Mouse (Mus musculus): ENCODE data around the gene Nup210l. TPM values are rescaled to one million over a fixed set of nuclear protein-coding genes. Genes with fewer than 3 reads are reported as not detected.

The Nup210l gene
- polyA plus RNA-seq, 1 experiment from 2014 or later = 0.76 TPM

GRCm38 (mm10) chr3:90078224-90078623 is 25.7 kb upstream of the Nup210l start:
- H3K4me3 ChIP-seq (ENCODE audit: low read length) = no peak overlapping the region
- WGBS = 46% methylated on average over 5 of the region's 5 CpGs

GRCm38 (mm10) chr3:90079133-90079762 is 24.7 kb upstream of the Nup210l start:
- Histone ChIP-seq H3K4me2 (replicated peaks; ENCODE audit: low read depth, low read length) (peak overlapping the region; percentile 49), H3K27me3 (ENCODE audit: control insufficient read depth, insufficient read depth, low read length) (no peaks in the 10 kb centered on the region), H3K36me3 (ENCODE audit: control insufficient read depth, insufficient read depth, low read length) (no peaks in the 10 kb centered on the region; the same call in 1 of the 2 replicates), H3K4me3 (ENCODE audit: low read length) (peak overlapping the region; percentile 83), H3K27ac (ENCODE audit: low read depth, low read length) (peak overlapping the region; percentile 96), H3K4me1 (ENCODE audit: control insufficient read depth, insufficient read depth, low read length) (peaks cover 44% of the 10 kb centered on the region), H3K9me3 (ENCODE audit: control insufficient read depth, low read length) (no peaks in the 10 kb centered on the region), H3K9ac (ENCODE audit: low read depth, low read length) (peak overlapping the region; percentile 83)
- peak; percentile 96 for ATAC-seq (ENCODE audit: low FRiP score, low TSS enrichment)
- WGBS = 0% methylated on average over 30 of the region's 33 CpGs

More at GRCm38 (mm10) chr3:90078224-90078623, 25.7 kb upstream of the Nup210l start:
- Histone ChIP-seq H3K27ac (ENCODE audit: low read depth, low read length) (no peak overlapping the region), H3K9ac (ENCODE audit: low read depth, low read length) (no peak overlapping the region), H3K9me3 (ENCODE audit: control insufficient read depth, low read length) (no peaks in the 10 kb centered on the region), H3K4me1 (ENCODE audit: control insufficient read depth, insufficient read depth, low read length) (peaks cover 34% of the 10 kb centered on the region), H3K4me2 (replicated peaks; ENCODE audit: low read depth, low read length) (no peak overlapping the region), H3K27me3 (ENCODE audit: control insufficient read depth, insufficient read depth, low read length) (no peaks in the 10 kb centered on the region), H3K36me3 (ENCODE audit: control insufficient read depth, insufficient read depth, low read length) (no peaks in the 10 kb centered on the region; the same call in 1 of the 2 replicates)
- ATAC-seq (ENCODE audit: low FRiP score, low TSS enrichment) = no peak

- H3K9ac ChIP-seq (ENCODE audit: low read depth, low read length) = peak overlapping the region; percentile 83
- WGBS = under 1% methylated on average over 51 of the region's 53 CpGs
- ATAC-seq (ENCODE audit: low FRiP score, low TSS enrichment) = peak; percentile 69
- H3K4me3 ChIP-seq (ENCODE audit: low read length) = peak overlapping the region; percentile 83
- H3K27me3 ChIP-seq (ENCODE audit: control insufficient read depth, insufficient read depth, low read length) = no peaks in the 10 kb centered on the region
- H3K36me3 ChIP-seq (ENCODE audit: control insufficient read depth, insufficient read depth, low read length) = no peaks in the 10 kb centered on the region; the same call in 1 of the 2 replicates
- H3K4me2 ChIP-seq (replicated peaks; ENCODE audit: low read depth, low read length) = peak overlapping the region; percentile 49
- H3K27ac ChIP-seq (ENCODE audit: low read depth, low read length) = peak overlapping the region; percentile 96
- no peaks in the 10 kb centered on the region for H3K9me3 ChIP-seq (ENCODE audit: control insufficient read depth, low read length)
- peaks cover 46% of the 10 kb centered on the region for H3K4me1 ChIP-seq (ENCODE audit: control insufficient read depth, insufficient read depth, low read length)
Observed at GRCm38 (mm10) chr3:90079763-90080497, 24.0 kb upstream of the Nup210l start.

DNA sequence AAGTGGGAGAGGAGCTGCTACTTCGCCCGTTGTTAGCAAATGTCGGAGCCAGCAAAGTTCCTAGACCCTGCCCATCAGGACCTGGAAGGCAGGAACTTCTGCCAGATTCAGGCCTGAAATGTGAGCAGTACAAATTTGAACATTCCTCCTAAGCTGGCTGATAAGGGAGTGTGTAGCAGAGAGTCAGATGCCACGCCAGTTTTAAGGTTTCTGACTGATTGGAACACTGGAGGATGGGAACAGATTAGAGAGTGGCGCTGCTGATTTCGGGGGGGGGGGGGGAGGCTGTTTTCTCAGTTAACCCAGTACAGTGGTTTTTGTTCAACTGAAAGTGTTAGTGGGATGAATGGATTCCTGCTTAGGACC is 23.5 kb upstream of the Nup210l start:
- 1% methylated on average over 6 of the region's 6 CpGs for WGBS
- Histone ChIP-seq H3K36me3 (ENCODE audit: control insufficient read depth, insufficient read depth, low read length) (no peaks in the 10 kb centered on the region; the same call in 1 of the 2 replicates), H3K27me3 (ENCODE audit: control insufficient read depth, insufficient read depth, low read length) (no peaks in the 10 kb centered on the region), H3K9ac (ENCODE audit: low read depth, low read length) (peak overlapping the region; percentile 83), H3K4me3 (ENCODE audit: low read length) (peak overlapping the region; percentile 83), H3K9me3 (ENCODE audit: control insufficient read depth, low read length) (no peaks in the 10 kb centered on the region), H3K4me1 (ENCODE audit: control insufficient read depth, insufficient read depth, low read length) (peaks cover 46% of the 10 kb centered on the region), H3K4me2 (replicated peaks; ENCODE audit: low read depth, low read length) (peak overlapping the region; percentile 49), H3K27ac (ENCODE audit: low read depth, low read length) (peak overlapping the region; percentile 96)
- no peak for ATAC-seq (ENCODE audit: low FRiP score, low TSS enrichment)

DNA sequence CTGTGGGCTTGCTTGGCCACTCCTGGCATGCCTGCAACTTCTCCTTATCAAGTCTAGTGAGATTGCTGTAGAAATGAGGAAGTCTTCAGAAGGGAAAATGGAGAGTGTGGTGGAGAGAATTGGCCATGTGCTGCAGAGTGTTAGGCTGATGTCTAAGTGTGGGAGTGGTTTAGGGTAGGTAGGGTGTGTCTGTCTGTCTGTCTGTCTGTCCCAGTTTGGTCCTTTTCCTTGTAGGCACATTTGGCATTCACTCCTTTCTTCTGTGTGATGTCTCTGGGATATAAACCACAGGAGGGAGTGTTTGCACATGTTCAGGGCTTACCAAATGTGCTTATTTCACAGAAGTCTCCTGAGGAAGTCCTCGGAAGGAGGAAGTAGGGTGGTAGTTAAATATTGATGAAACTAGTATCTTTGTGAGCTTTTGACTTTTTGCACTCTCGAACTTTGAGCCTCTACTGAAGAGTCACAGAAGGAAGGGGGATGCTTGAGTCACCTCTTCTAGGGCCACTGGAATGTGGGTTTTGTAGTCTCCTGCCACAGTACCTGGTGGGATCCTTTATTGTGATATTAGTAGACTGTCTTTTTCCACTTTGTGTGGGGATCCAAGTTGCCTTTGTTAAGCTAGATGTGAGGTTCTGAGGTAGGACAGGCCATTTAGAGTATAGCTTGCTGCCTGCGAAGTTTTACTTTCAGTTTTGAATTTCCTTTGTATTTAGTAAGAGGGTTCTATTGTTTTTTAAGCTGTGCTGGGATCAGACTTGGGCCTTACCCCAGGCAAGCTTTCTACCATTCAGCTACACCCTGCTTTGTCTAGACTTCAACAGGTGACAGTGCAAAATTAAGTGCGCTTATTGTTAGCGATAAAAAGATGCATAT is 22.3 kb upstream of the Nup210l start:
- peak overlapping the region; percentile 46; the same call in 1 of the 2 replicates for H3K9ac ChIP-seq (ENCODE audit: low read depth, low read length)
- peaks cover 8% of the 10 kb centered on the region; the same call in 1 of the 2 replicates for H3K36me3 ChIP-seq (ENCODE audit: control insufficient read depth, insufficient read depth, low read length)
- peaks cover 46% of the 10 kb centered on the region for H3K4me1 ChIP-seq (ENCODE audit: control insufficient read depth, insufficient read depth, low read length)
- ATAC-seq (ENCODE audit: low FRiP score, low TSS enrichment) = no peak
- peak overlapping the region; percentile 49 for H3K4me2 ChIP-seq (replicated peaks; ENCODE audit: low read depth, low read length)
- H3K27ac ChIP-seq (ENCODE audit: low read depth, low read length) = peak overlapping the region; percentile 53
- WGBS = 71% methylated on average over 5 of the region's 5 CpGs
- H3K27me3 ChIP-seq (ENCODE audit: control insufficient read depth, insufficient read depth, low read length) = no peaks in the 10 kb centered on the region
- H3K4me3 ChIP-seq (ENCODE audit: low read length) = peak overlapping the region; percentile 83; the same call in 1 of the 2 replicates
- no peaks in the 10 kb centered on the region for H3K9me3 ChIP-seq (ENCODE audit: control insufficient read depth, low read length)

GRCm38 (mm10) chr3:90083034-90083433 is 20.9 kb upstream of the Nup210l start:
- peaks cover 23% of the 10 kb centered on the region for H3K36me3 ChIP-seq (ENCODE audit: control insufficient read depth, insufficient read depth, low read length)
- WGBS = 57% methylated on average over 5 of the region's 5 CpGs
- peaks cover 39% of the 10 kb centered on the region for H3K4me1 ChIP-seq (ENCODE audit: control insufficient read depth, insufficient read depth, low read length)
- peak overlapping the region; percentile 40 for H3K9ac ChIP-seq (ENCODE audit: low read depth, low read length)
- peak overlapping the region; percentile 9; the same call in 1 of the 2 replicates for H3K4me3 ChIP-seq (ENCODE audit: low read length)
- H3K4me2 ChIP-seq (replicated peaks; ENCODE audit: low read depth, low read length) = peak overlapping the region; percentile 19; the same call in 1 of the 2 replicates
- no peaks in the 10 kb centered on the region for H3K27me3 ChIP-seq (ENCODE audit: control insufficient read depth, insufficient read depth, low read length)
- H3K27ac ChIP-seq (ENCODE audit: low read depth, low read length) = peak overlapping the region; percentile 17; the same call in 1 of the 2 replicates
- ATAC-seq (ENCODE audit: low FRiP score, low TSS enrichment) = no peak
- H3K9me3 ChIP-seq (ENCODE audit: control insufficient read depth, low read length) = no peaks in the 10 kb centered on the region

- peak overlapping the region; percentile 17; the same call in 1 of the 2 replicates for H3K27ac ChIP-seq (ENCODE audit: low read depth, low read length)
- H3K9ac ChIP-seq (ENCODE audit: low read depth, low read length) = no peak overlapping the region; the same call in 1 of the 2 replicates
- ATAC-seq (ENCODE audit: low FRiP score, low TSS enrichment) = no peak
- 34% methylated on average over 3 of the region's 3 CpGs for WGBS
- H3K36me3 ChIP-seq (ENCODE audit: control insufficient read depth, insufficient read depth, low read length) = peaks cover 30% of the 10 kb centered on the region
- no peaks in the 10 kb centered on the region for H3K9me3 ChIP-seq (ENCODE audit: control insufficient read depth, low read length)
- no peaks in the 10 kb centered on the region for H3K27me3 ChIP-seq (ENCODE audit: control insufficient read depth, insufficient read depth, low read length)
- H3K4me1 ChIP-seq (ENCODE audit: control insufficient read depth, insufficient read depth, low read length) = peaks cover 37% of the 10 kb centered on the region
- peak overlapping the region; percentile 19; the same call in 1 of the 2 replicates for H3K4me2 ChIP-seq (replicated peaks; ENCODE audit: low read depth, low read length)
- H3K4me3 ChIP-seq (ENCODE audit: low read length) = no peak overlapping the region
Observed at GRCm38 (mm10) chr3:90083698-90084324, 20.1 kb upstream of the Nup210l start.

DNA sequence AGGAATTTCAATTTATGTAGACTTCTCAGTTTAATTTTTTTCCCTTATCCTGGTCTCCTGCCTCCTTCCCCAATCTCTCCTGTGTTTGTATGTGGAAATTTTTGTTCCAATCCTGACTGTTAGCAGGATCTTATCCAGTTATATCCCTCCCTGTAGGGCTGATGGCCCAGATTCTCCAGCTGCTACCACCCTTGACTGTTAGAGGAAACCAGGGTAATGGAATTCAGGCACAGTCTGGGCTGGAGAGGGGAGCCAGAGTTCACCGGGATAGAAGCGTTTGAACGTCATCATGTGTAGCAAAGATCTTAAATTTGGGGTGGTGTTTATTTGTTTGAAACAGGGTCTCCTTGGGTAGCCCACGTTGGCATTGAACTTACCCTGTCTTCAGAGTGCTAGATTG is 19.1 kb upstream of the Nup210l start:
- H3K36me3 ChIP-seq (ENCODE audit: control insufficient read depth, insufficient read depth, low read length) = peaks cover 38% of the 10 kb centered on the region
- no peaks in the 10 kb centered on the region for H3K9me3 ChIP-seq (ENCODE audit: control insufficient read depth, low read length)
- no peak overlapping the region for H3K27ac ChIP-seq (ENCODE audit: low read depth, low read length)
- H3K27me3 ChIP-seq (ENCODE audit: control insufficient read depth, insufficient read depth, low read length) = no peaks in the 10 kb centered on the region
- WGBS = 72% methylated on average over 4 of the region's 4 CpGs
- no peak overlapping the region for H3K4me3 ChIP-seq (ENCODE audit: low read length)
- no peak for ATAC-seq (ENCODE audit: low FRiP score, low TSS enrichment)
- no peak overlapping the region for H3K9ac ChIP-seq (ENCODE audit: low read depth, low read length)
- H3K4me1 ChIP-seq (ENCODE audit: control insufficient read depth, insufficient read depth, low read length) = peaks cover 35% of the 10 kb centered on the region
- no peak overlapping the region for H3K4me2 ChIP-seq (replicated peaks; ENCODE audit: low read depth, low read length)

Measured in kidney, embryonic 14.5 days (tissue).